Mouse (Mus musculus) bone marrow, adult 2 months (tissue): Measurements from ENCODE around the gene Dok5. TPM values are rescaled to one million over a fixed set of nuclear protein-coding genes. Genes with fewer than 3 reads are reported as not detected.

ENCODE experiments used
- H3K27ac ChIP-seq: fragments of 200-500 bp; 2 replicates; pipeline ENCODE4 v1.5.1; 2012; ENCODE audit warnings: low read depth, mild to moderate bottlenecking, control low read depth, inconsistent platforms, low read length; ENCODE audit not compliant: control insufficient read depth, poor library complexity, insufficient read depth
- H3K4me1 ChIP-seq: fragments of 200-500 bp; 2 replicates; pipeline ENCODE4 v1.6.1; 2011; ENCODE audit warnings: low read length; ENCODE audit not compliant: control insufficient read depth, insufficient read depth
- H3K4me3 ChIP-seq: fragments of 200-500 bp; replicated peaks from 2 replicates; pipeline ENCODE3; 2011; ENCODE audit warnings: mild to moderate bottlenecking, low read depth, low read length, control low read depth; ENCODE audit not compliant: control insufficient read depth
- CTCF ChIP-seq: fragments of 200-500 bp; IDR thresholded peaks from 2 replicates; pipeline ENCODE4 v1.5.1; 2011; ENCODE audit warnings: low read length, control low read depth; ENCODE audit not compliant: control insufficient read depth, insufficient read depth
- POLR2A ChIP-seq: fragments of 200-500 bp; IDR thresholded peaks from 2 replicates; pipeline ENCODE4 v1.6.1; 2011; ENCODE audit warnings: low read depth, mild to moderate bottlenecking, control low read depth, low read length, borderline replicate concordance; ENCODE audit not compliant: control insufficient read depth
- WGBS: fragments of 180-500 bp; shearing (Covaris S2); methylation state at CpG from one replicate; pipeline ENCODE4 v1.1.7; 2018; 5-methylcytosine and 5-hydroxymethylcytosine counted together
- polyA plus RNA-seq: library from polyadenylated mRNA; stranded (reverse); fragments of >200 nt; gene quantifications from 2 replicates; pipeline ENCODE4 v1.2.4, GENCODE M21; 2011; ENCODE audit warnings: low replicate concordance; ENCODE audit not compliant: missing spikeins, insufficient read depth, insufficient read length

Dok5 gene
- polyA plus RNA-seq, 1 experiment: not detected

DNA sequence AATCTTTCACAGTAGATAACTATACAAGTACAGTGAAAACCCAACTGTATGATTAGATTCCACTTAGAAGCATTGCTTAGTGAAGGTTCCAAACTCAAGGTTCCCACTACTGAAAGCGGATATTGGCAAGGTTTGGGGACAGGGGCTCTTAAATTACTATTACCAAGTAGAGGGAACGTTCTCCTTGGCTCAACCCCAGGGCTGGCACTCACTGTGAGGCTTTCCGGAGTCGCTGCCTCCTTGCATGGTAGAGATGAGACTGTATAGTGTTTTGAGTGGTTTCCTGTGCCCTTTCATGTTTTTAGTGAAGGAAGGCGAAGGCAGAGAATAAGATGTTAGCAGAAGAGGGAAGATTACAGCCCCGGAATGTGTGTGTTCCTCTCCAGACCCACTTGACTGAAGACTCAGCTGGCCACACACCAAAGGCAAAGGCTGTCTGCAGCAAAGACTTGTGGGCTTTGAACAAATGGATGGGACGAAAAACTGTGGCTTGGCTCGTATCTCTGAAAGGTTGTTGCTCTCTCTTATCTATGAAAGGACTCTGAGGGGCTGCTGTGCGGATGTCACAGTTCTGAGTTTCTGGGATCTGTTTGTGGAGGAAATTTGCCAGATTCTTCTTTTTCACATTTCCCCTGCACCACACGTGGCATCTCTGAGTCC lies 20.7 kb downstream of the Dok5 start:
- Histone ChIP-seq H3K4me3 (no peak overlapping the region), H3K4me1 (no peaks in the 10 kb centered on the region), H3K27ac (no peak overlapping the region)
- 63% methylated on average over 10 of the region's 10 CpGs for WGBS
- TF ChIP-seq CTCF (no peak), POLR2A (no peak)

GRCm38 (mm10) chr2:170755817-170756216 lies 24.2 kb downstream of the Dok5 start:
- 69% methylated on average over 2 of the region's 2 CpGs for WGBS
- Histone ChIP-seq H3K27ac (no peak overlapping the region), H3K4me1 (no peaks in the 10 kb centered on the region), H3K4me3 (no peak overlapping the region)
- TF ChIP-seq CTCF: no peak
- no peak for TF ChIP-seq POLR2A

GRCm38 (mm10) chr2:170756667-170757066 lies 25.1 kb downstream of the Dok5 start:
- no peaks in the 10 kb centered on the region for H3K4me1 ChIP-seq
- no peak overlapping the region for H3K27ac ChIP-seq
- WGBS: 74% methylated on average over 7 of the region's 7 CpGs
- TF ChIP-seq POLR2A (no peak), CTCF (no peak)
- no peak overlapping the region for H3K4me3 ChIP-seq

GRCm38 (mm10) chr2:170757228-170757875 lies 25.7 kb downstream of the Dok5 start:
- Histone ChIP-seq H3K27ac (no peak overlapping the region), H3K4me1 (no peaks in the 10 kb centered on the region), H3K4me3 (no peak overlapping the region)
- WGBS: 74% methylated on average over 14 of the region's 14 CpGs
- no peak for TF ChIP-seq POLR2A
- TF ChIP-seq CTCF: no peak

GRCm38 (mm10) chr2:170758201-170758600 lies 26.6 kb downstream of the Dok5 start:
- Histone ChIP-seq H3K27ac (no peak overlapping the region), H3K4me1 (no peaks in the 10 kb centered on the region), H3K4me3 (no peak overlapping the region)
- TF ChIP-seq POLR2A: no peak
- no peak for TF ChIP-seq CTCF
- WGBS: 83% methylated on average over 5 of the region's 5 CpGs

GRCm38 (mm10) chr2:170764704-170765103 lies 33.1 kb downstream of the Dok5 start:
- TF ChIP-seq POLR2A (no peak), CTCF (no peak)
- WGBS: 79% methylated on average over 3 of the region's 3 CpGs
- Histone ChIP-seq H3K27ac (no peak overlapping the region), H3K4me1 (no peaks in the 10 kb centered on the region), H3K4me3 (no peak overlapping the region)

DNA sequence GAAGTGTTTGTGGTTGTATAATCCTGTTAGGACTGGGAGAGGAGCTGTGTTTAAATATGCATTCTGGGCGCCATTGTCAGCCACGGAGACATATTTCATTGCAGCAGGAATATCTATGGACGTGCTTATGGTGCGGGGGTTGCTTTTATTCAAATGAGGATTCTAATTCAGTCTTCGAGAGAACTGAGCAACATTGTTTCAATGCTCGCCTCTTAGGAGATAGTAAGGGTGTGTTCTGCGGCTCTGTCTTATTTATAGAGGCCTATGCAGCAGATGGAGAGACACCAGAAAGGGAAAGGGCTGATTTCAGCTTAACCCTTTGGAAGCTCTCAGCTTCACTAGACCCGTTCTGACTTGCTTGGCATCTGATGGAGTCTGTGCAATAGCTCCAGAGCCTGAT lies 35.6 kb downstream of the Dok5 start:
- TF ChIP-seq CTCF: no peak
- TF ChIP-seq POLR2A: no peak
- no peak overlapping the region for H3K27ac ChIP-seq
- no peaks in the 10 kb centered on the region for H3K4me1 ChIP-seq
- H3K4me3 ChIP-seq: no peak overlapping the region
- 73% methylated on average over 8 of the region's 8 CpGs for WGBS

GRCm38 (mm10) chr2:170768699-170769098 lies 37.1 kb downstream of the Dok5 start:
- Histone ChIP-seq H3K27ac (no peak overlapping the region), H3K4me3 (no peak overlapping the region), H3K4me1 (no peaks in the 10 kb centered on the region)
- WGBS: 78% methylated on average over 6 of the region's 6 CpGs
- TF ChIP-seq POLR2A: no peak
